Mouse (Mus musculus) lung, postnatal 10 days (tissue): ENCODE measurements around the gene Gm2916.
"Not testable (repeated sequence)": the region's sequence is repeated elsewhere in the genome, so short reads cannot be mapped to it uniquely, and the experiment has no call there.

Experiments used
- DNase-seq: peaks from one replicate; pipeline ENCODE4 v3.0.0; 2021

The Gm2916 gene

DNA sequence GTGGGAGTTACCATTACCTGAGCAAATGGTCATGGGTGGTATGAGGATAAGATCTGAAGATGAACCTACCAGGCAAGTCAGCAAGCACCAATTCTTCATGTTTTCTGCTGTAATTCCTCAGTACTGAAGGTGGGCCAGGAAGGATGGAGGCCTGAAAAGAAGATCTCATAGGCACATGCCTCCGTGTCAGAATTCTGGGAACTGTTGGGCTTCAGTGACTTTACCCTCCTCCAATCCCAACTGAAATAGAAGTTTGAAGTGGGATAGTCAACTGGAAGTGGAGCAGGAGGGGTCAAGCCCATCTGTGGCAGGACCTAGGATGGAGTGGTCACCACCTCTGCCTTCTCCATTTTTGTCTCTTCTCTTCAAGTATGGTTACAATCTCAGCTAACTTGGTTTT lies at the start of gene Gm2916:
Gm2916 (plus strand) TSS at position 301 of the 400 bp plus-strand sequence.
- DNase-seq = not testable (repeated sequence)

DNA sequence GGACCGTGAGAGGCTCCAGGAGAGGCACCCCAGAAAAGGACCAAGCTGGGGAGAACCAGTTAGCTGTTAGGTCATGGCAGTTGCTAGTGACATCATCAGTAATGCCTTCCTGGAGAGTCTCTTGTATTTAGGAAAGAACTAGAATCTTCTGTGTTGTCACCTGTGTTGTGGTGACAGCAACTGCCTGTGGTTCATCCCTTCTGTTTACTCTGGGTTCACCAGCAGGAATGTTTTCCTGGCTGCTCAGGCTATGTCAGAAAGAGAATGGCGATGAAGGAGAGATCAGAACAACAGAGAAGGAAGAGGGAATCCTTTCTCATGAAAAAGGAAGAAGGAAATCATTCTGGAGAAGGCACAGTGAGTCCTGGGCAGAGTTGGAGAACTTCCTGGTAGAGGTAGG lies 38.0 kb upstream of the Gm2916 start, which contains the start of gene Gm3033:
Gm3033 (plus strand) TSS at position 301 of the 400 bp plus-strand sequence.
- DNase-seq = not testable (repeated sequence)

DNA sequence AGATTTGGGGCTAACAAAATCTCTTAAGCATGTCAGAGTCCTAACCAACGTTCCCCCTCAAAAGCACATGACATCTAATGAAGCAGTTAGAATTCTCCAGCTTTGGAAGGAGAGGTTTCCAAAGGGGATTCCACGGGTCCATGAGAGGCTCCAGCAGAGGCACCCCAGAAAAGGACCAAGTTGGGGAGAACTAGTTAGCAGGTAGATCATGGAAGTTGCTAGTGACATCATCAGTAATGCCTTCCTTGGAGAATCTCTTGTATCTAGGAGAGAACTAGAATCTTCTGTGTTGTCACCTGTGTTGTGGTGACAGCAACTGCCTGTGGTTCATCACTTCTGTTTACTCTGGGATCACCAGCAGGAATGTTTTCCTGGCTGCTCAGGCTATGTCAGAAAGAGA lies 47.5 kb downstream of the Gm2916 start, which contains the start of gene Gm3029:
Gm3029 (plus strand) TSS at position 301 of the 400 bp plus-strand sequence.
- DNase-seq = not testable (repeated sequence)

DNA sequence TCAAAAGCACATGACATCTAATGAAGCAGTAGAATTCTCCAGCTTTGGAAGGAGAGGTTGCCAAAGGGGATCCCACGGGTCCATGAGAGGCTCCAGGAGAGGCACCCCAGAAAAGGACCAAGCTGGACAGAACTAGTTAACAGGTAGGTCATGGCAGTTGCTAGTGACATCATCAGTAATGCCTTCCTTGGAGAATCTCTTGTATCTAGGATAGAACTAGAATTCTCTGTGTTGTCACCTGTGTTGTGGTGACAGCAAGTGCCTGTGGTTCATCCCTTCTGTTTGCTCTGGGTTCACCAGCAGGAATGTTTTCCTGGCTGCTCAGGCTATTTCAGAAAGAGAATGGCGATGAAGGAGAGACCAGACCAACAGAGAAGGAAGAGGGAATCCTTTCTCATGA lies 79.3 kb downstream of the Gm2916 start, which contains the start of gene Gm3095:
Gm3095 (plus strand) TSS at position 301 of the 400 bp plus-strand sequence.
- DNase-seq = not testable (repeated sequence)
